Mouse (Mus musculus) limb, embryonic 14.5 days (tissue): ENCODE results near the gene Slc7a14. TPM values are rescaled to one million over a fixed set of nuclear protein-coding genes. Genes with fewer than 3 reads are reported as not detected.

Experiments used
- ATAC-seq: fragments of 200-750 bp; cut with Nextera tagmentation; 2 replicates; pipeline ENCODE4 v1.8.0; 2017; ENCODE audit warnings: low read depth, moderate number of reproducible peaks, moderate TSS enrichment; ENCODE audit not compliant: low FRiP score
- DNase-seq: peaks from one replicate; pipeline ENCODE4 v3.0.0-alpha.2; 2015; ENCODE audit warnings: low spot score
- H3K27ac ChIP-seq: fragments of 300-500 bp; sonication (generic); replicated peaks from 2 replicates; pipeline ENCODE4 v1.5.1; 2014; ENCODE audit warnings: low read depth, mild to moderate bottlenecking, low read length, moderate library complexity, mixed read lengths
- H3K27me3 ChIP-seq: fragments of 300-500 bp; sonication (generic); 2 replicates; pipeline ENCODE4 v1.6.1; 2014; ENCODE audit warnings: low read length, mixed read lengths; ENCODE audit not compliant: control insufficient read depth, insufficient read depth
- H3K36me3 ChIP-seq: fragments of 300-500 bp; sonication (generic); 2 replicates; pipeline ENCODE4 v1.6.1; 2014; ENCODE audit warnings: mild to moderate bottlenecking, low read length, moderate library complexity, mixed read lengths; ENCODE audit not compliant: control insufficient read depth, insufficient read depth
- H3K4me1 ChIP-seq: fragments of 300-500 bp; sonication (generic); 2 replicates; pipeline ENCODE4 v1.6.1; 2014; ENCODE audit warnings: antibody characterized with exemption, low read length, mixed read lengths; ENCODE audit not compliant: control insufficient read depth, insufficient read depth
- H3K4me2 ChIP-seq: fragments of 300-500 bp; sonication (generic); replicated peaks from 2 replicates; pipeline ENCODE4 v1.6.1; 2014; ENCODE audit warnings: low read depth, mild to moderate bottlenecking, low read length, moderate library complexity; ENCODE audit not compliant: severe bottlenecking
- H3K4me3 ChIP-seq: fragments of 300-500 bp; sonication (generic); replicated peaks from 2 replicates; pipeline ENCODE4 v1.5.1; 2014; ENCODE audit warnings: low read length
- H3K9ac ChIP-seq: fragments of 300-500 bp; sonication (generic); 2 replicates; pipeline ENCODE4 v1.6.1; 2014; ENCODE audit warnings: mild to moderate bottlenecking, low read depth, low read length, moderate library complexity; ENCODE audit not compliant: severe bottlenecking
- H3K9me3 ChIP-seq: fragments of 300-500 bp; sonication (generic); 2 replicates; pipeline ENCODE4 v1.6.1; 2016; ENCODE audit warnings: low read length; ENCODE audit not compliant: control insufficient read depth
- POLR2A ChIP-seq: fragments of 200-500 bp; IDR thresholded peaks from 2 replicates; pipeline ENCODE4 v1.8.0; 2012; ENCODE audit warnings: inconsistent platforms, mild to moderate bottlenecking, moderate library complexity, borderline replicate concordance; ENCODE audit not compliant: insufficient read depth, insufficient read length; ENCODE audit errors: extremely low read depth
- WGBS: fragments of 180-500 bp; shearing (Covaris S2); extraction: QIAGEN DNeasy Blood & Tissue Kit; methylation state at CpG from one replicate; pipeline ENCODE4 v1.1.7; 2014; 5-methylcytosine and 5-hydroxymethylcytosine counted together
- polyA plus RNA-seq, 2 experiments: library from polyadenylated mRNA; depleted of rRNA in 1 of 2; stranded (reverse) in 1 of 2; unstranded in 1 of 2; fragments of >200 nt; fragmentation: Nextera tagmentation in 1 of 2; extraction: Ambion mirVana in 1 of 2; gene quantifications; 2 replicates each; pipeline versions ENCODE4 v1.2.1 to v1.2.3; 2012 to 2014

Slc7a14 gene
- polyA plus RNA-seq, 2 experiments: 0.04 TPM; not detected in 1

- Histone ChIP-seq H3K9ac (no peak overlapping the region), H3K4me1 (peaks cover 18% of the 10 kb centered on the region), H3K27ac (no peak overlapping the region; the same call in 1 of the 2 replicates), H3K4me2 (no peak overlapping the region), H3K27me3 (no peaks in the 10 kb centered on the region), H3K4me3 (no peak overlapping the region), H3K36me3 (no peaks in the 10 kb centered on the region), H3K9me3 (no peaks in the 10 kb centered on the region)
- TF ChIP-seq POLR2A: no peak
- DNase-seq: no peak
- 62% methylated on average over 7 of the region's 7 CpGs for WGBS
- no peak for ATAC-seq
These were observed 48.7 kb downstream of the Slc7a14 start for GRCm38 (mm10) chr3:31261418-31262014.

GRCm38 (mm10) chr3:31260964-31261346, 49.2 kb downstream of the Slc7a14 start:
- Histone ChIP-seq H3K27me3 (no peaks in the 10 kb centered on the region), H3K36me3 (no peaks in the 10 kb centered on the region), H3K4me3 (no peak overlapping the region), H3K4me2 (0 out of 2 replicates have a peak overlapping the region, but pooled peaks have one; percentile 15), H3K27ac (peak overlapping the region; percentile 66), H3K4me1 (peaks cover 18% of the 10 kb centered on the region), H3K9ac (no peak overlapping the region), H3K9me3 (no peaks in the 10 kb centered on the region)
- ATAC-seq (peak; percentile 35; the same call in 1 of the 2 replicates), DNase-seq (no peak)
- 37% methylated on average over 3 of the region's 3 CpGs for WGBS
- no peak for TF ChIP-seq POLR2A

GRCm38 (mm10) chr3:31260329-31260963, 49.7 kb downstream of the Slc7a14 start:
- TF ChIP-seq POLR2A: no peak
- no peak overlapping the region for H3K9ac ChIP-seq
- no peaks in the 10 kb centered on the region for H3K9me3 ChIP-seq
- H3K27me3 ChIP-seq: no peaks in the 10 kb centered on the region
- 18% methylated on average over 7 of the region's 7 CpGs for WGBS
- no peaks in the 10 kb centered on the region for H3K36me3 ChIP-seq
- H3K27ac ChIP-seq: peak overlapping the region; percentile 66
- H3K4me3 ChIP-seq: no peak overlapping the region
- 0 out of 2 replicates have a peak overlapping the region, but pooled peaks have one; percentile 15 for H3K4me2 ChIP-seq
- DNase-seq (peak; percentile 68), ATAC-seq (peak; percentile 93)
- H3K4me1 ChIP-seq: peaks cover 18% of the 10 kb centered on the region

- ATAC-seq (no peak), DNase-seq (no peak)
- Histone ChIP-seq H3K9me3 (no peaks in the 10 kb centered on the region), H3K4me3 (no peak overlapping the region), H3K9ac (no peak overlapping the region), H3K4me1 (peaks cover 18% of the 10 kb centered on the region), H3K36me3 (no peaks in the 10 kb centered on the region), H3K27ac (peak overlapping the region; percentile 66), H3K4me2 (no peak overlapping the region), H3K27me3 (no peaks in the 10 kb centered on the region)
- no peak for TF ChIP-seq POLR2A
- 49% methylated on average over 7 of the region's 7 CpGs for WGBS
These were observed 50.5 kb downstream of the Slc7a14 start for GRCm38 (mm10) chr3:31259553-31260255.

- Histone ChIP-seq H3K4me1 (no peaks in the 10 kb centered on the region), H3K4me3 (no peak overlapping the region), H3K4me2 (no peak overlapping the region), H3K27me3 (no peaks in the 10 kb centered on the region), H3K9me3 (no peaks in the 10 kb centered on the region), H3K9ac (no peak overlapping the region), H3K27ac (no peak overlapping the region), H3K36me3 (no peaks in the 10 kb centered on the region)
- no peak for TF ChIP-seq POLR2A
- 65% methylated on average over 7 of the region's 7 CpGs for WGBS
- ATAC-seq (no peak), DNase-seq (no peak)
These were observed 55.8 kb downstream of the Slc7a14 start for GRCm38 (mm10) chr3:31254427-31254826.
